Mouse (Mus musculus): ENCODE data around the gene Cers5. TPM values are rescaled to one million over a fixed set of nuclear protein-coding genes. Genes with fewer than 3 reads are reported as not detected.

Gene Cers5
- polyA plus RNA-seq, 1 experiment from 2014 or later: 82.5 TPM

Other genes starting within 250 kb of the Cers5 start
- 24.0 and 32.0 TPM in 2 replicates for gene Faim2, start 244.7 kb downstream of the Cers5 start, polyA plus RNA-seq (2014; fragmentation: Nextera tagmentation; extraction: Ambion mirVana)
- gene Aqp2, start 193.8 kb downstream of the Cers5 start, polyA plus RNA-seq (2014; fragmentation: Nextera tagmentation; extraction: Ambion mirVana): not detected in 2 replicates
- gene Aqp5, start 182.1 kb downstream of the Cers5 start, polyA plus RNA-seq (2014; fragmentation: Nextera tagmentation; extraction: Ambion mirVana): 1.4 and 2.1 TPM in 2 replicates
- gene Aqp6, start 171.5 kb downstream of the Cers5 start, polyA plus RNA-seq (2014; fragmentation: Nextera tagmentation; extraction: Ambion mirVana): 1.4 and 1.6 TPM in 2 replicates
- gene Racgap1, start 121.2 kb downstream of the Cers5 start, polyA plus RNA-seq (2014; fragmentation: Nextera tagmentation; extraction: Ambion mirVana): 45.9 and 65.6 TPM in 2 replicates
- gene Asic1, start 102.5 kb downstream of the Cers5 start, polyA plus RNA-seq (2014; fragmentation: Nextera tagmentation; extraction: Ambion mirVana): 66.0 and 69.8 TPM in 2 replicates
- 110 TPM in 2 replicates for gene Smarcd1, start 70.8 kb downstream of the Cers5 start, polyA plus RNA-seq (2014; fragmentation: Nextera tagmentation; extraction: Ambion mirVana)
- gene Gm17349, start 67.4 kb downstream of the Cers5 start, polyA plus RNA-seq (2014; fragmentation: Nextera tagmentation; extraction: Ambion mirVana): not detected in 2 replicates
- 1.2 and 1.3 TPM in 2 replicates for gene Gpd1, start 55.4 kb downstream of the Cers5 start, polyA plus RNA-seq (2014; fragmentation: Nextera tagmentation; extraction: Ambion mirVana)
- gene Cox14, start 47.3 kb downstream of the Cers5 start, polyA plus RNA-seq (2014; fragmentation: Nextera tagmentation; extraction: Ambion mirVana): 196 and 204 TPM in 2 replicates
- 14.9 and 20.4 TPM in 2 replicates for gene Lima1, start 102.6 kb upstream of the Cers5 start, polyA plus RNA-seq (2014; fragmentation: Nextera tagmentation; extraction: Ambion mirVana)
- 0.11 TPM in 1 of 2 replicates, not detected in the other for gene Fam186a, start 194.2 kb upstream of the Cers5 start, polyA plus RNA-seq (2014; fragmentation: Nextera tagmentation; extraction: Ambion mirVana)
- gene Larp4, start 197.2 kb upstream of the Cers5 start, polyA plus RNA-seq (2014; fragmentation: Nextera tagmentation; extraction: Ambion mirVana): 29.7 and 32.5 TPM in 2 replicates